In the genomic region with DNA sequence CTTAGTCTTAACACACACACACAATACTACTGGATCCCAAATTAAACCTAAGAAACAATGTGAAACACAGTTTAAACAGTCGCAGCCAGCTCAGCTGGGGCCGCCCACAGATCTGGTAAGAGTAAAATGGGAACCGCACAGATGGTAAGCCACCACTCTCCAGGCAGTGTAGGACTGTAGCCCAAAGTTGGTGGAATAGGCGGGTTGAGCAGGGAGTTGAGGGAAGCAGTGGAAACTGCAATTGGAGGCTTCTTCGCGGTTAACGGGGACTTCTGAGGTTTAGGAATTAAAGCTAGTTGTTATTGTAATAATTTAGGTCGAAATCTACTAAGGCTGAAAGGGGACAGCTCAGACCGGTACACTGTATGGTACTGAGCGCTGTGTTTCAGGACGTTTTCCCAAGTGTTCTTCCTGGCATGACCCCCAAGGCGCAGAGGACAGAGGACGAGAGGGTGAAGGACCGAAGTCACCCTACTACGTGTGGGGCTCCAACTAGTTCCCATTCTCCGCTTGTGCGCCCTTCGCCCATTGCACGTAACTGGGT, we compare ENCODE assay signal across 8 mouse cellular contexts. TPM values are rescaled to one million over a fixed set of nuclear protein-coding genes. Genes with fewer than 3 reads are reported as not detected.
DNase-seq lines count a peak whose midpoint lies in the region; ATAC-seq and TF ChIP-seq lines count a peak whose summit lies in the region.

No protein-coding gene starts in this region.

- H3K4me2 ChIP-seq in heart, embryonic 16.5 days (ENCODE audit: low read depth, low read length): peak overlapping the region; percentile 70
- peak overlapping the region; percentile 74 for H3K4me2 ChIP-seq in midbrain, embryonic 11.5 days

- no peak for TF ChIP-seq POLR2A in testis, adult 2 months (IDR thresholded peaks at IDR 0.05; ENCODE audit: control insufficient read depth, low read depth, low read length)

- no peaks in the 10 kb centered on the region for H3K9me3 ChIP-seq in heart, embryonic 16.5 days (replicated peaks; ENCODE audit: control insufficient read depth, low read length)
- no peaks in the 10 kb centered on the region for H3K9me3 ChIP-seq in midbrain, embryonic 11.5 days (ENCODE audit: control insufficient read depth, low read length)

- intact Hi-C loops in gastrocnemius, postnatal 14 days (cut with DNase I; ENCODE audit: low total_unique reads): no loop called here

- peak; percentile 30 for ATAC-seq in heart, embryonic 16.5 days (replicated peaks; ENCODE audit: extremely low read depth, insufficient read depth, low FRiP score)
- ATAC-seq in midbrain, embryonic 11.5 days (ENCODE audit: low FRiP score): peak; percentile 84

- peak overlapping the region; percentile 96 for H3K4me3 ChIP-seq in testis, adult 2 months (ENCODE audit: control insufficient read depth, low read depth, low read length)
- peak overlapping the region; percentile 70 for H3K4me3 ChIP-seq in heart, embryonic 16.5 days (ENCODE audit: low read length)
- H3K4me3 ChIP-seq in midbrain, embryonic 11.5 days (ENCODE audit: low read depth, low read length): peak overlapping the region; percentile 81

- peak; percentile 27 for DNase-seq in adrenal gland, postnatal 10 days
- DNase-seq in adrenal gland, adult 18-20 months (ENCODE audit: low spot score in 2 of 2): no peak
- DNase-seq in testis, postnatal 10 days (ENCODE audit: low spot score): no peak
- DNase-seq in left cerebral cortex, adult 18-20 months (ENCODE audit: low spot score in 2 of 2): peak; percentile 76 to 87
- no peak for DNase-seq in midbrain, embryonic 11.5 days (ENCODE audit: low spot score, missing footprints)
- no peak for DNase-seq in gastrocnemius, postnatal 14 days

- no peaks in the 10 kb centered on the region for H3K27me3 ChIP-seq in testis, adult 2 months (ENCODE audit: control insufficient read depth, insufficient read depth, low read length)
- H3K27me3 ChIP-seq in heart, embryonic 16.5 days (ENCODE audit: control insufficient read depth, insufficient read depth, low read length): no peaks in the 10 kb centered on the region
- no peaks in the 10 kb centered on the region for H3K27me3 ChIP-seq in midbrain, embryonic 11.5 days (ENCODE audit: control insufficient read depth, insufficient read depth, low read length)

- WGBS in heart, embryonic 16.5 days: under 1% methylated on average over 19 of the region's 19 CpGs
- 2% methylated on average over 19 of the region's 19 CpGs for WGBS in midbrain, embryonic 11.5 days

- H3K4me1 ChIP-seq in testis, adult 2 months (ENCODE audit: control insufficient read depth, insufficient read depth, low read length): peaks cover 5% of the 10 kb centered on the region
- H3K4me1 ChIP-seq in heart, embryonic 16.5 days (ENCODE audit: control insufficient read depth, insufficient read depth, low read length): peaks cover 6% of the 10 kb centered on the region
- peaks cover 2% of the 10 kb centered on the region; the same call in 1 of the 2 replicates for H3K4me1 ChIP-seq in midbrain, embryonic 11.5 days (ENCODE audit: control insufficient read depth, insufficient read depth, low read length)

- no peaks in the 10 kb centered on the region for H3K36me3 ChIP-seq in testis, adult 2 months (ENCODE audit: control insufficient read depth, insufficient read depth, low read length)
- H3K36me3 ChIP-seq in heart, embryonic 16.5 days (ENCODE audit: control insufficient read depth, insufficient read depth): peaks cover 6% of the 10 kb centered on the region
- no peaks in the 10 kb centered on the region for H3K36me3 ChIP-seq in midbrain, embryonic 11.5 days (ENCODE audit: control insufficient read depth, insufficient read depth, low read length)

- TF ChIP-seq CTCF in testis, adult 2 months (IDR thresholded peaks at IDR 0.05; ENCODE audit: control insufficient read depth, insufficient read depth, insufficient replicate concordance, low read depth, low read length): no peak

- peak overlapping the region; percentile 85 for H3K9ac ChIP-seq in heart, embryonic 16.5 days (ENCODE audit: low read length)
- H3K9ac ChIP-seq in midbrain, embryonic 11.5 days (ENCODE audit: low read length): peak overlapping the region; percentile 89

- peak overlapping the region; percentile 83 for H3K27ac ChIP-seq in testis, adult 2 months (ENCODE audit: control insufficient read depth, insufficient read depth, low read depth, low read length)
- H3K27ac ChIP-seq in heart, embryonic 16.5 days (ENCODE audit: low read length): peak overlapping the region; percentile 84
- no peak overlapping the region for H3K27ac ChIP-seq in midbrain, embryonic 11.5 days (ENCODE audit: low read depth, low read length)

RNA-seq across cellular contexts. Expression of gene Bloc1s5, which starts 0.6 kb away (rescaled TPM):
- total RNA-seq in adrenal gland, postnatal 10 days (2021): 10 to 100 TPM; 20.0 to 25.0 TPM
- 10 to 100 TPM; 21.7 to 23.8 TPM for total RNA-seq in adrenal gland, adult 18-20 months (2021)
- polyA plus RNA-seq in testis, adult 2 months (2012; rRNA removed): 4.6 and 5.3 TPM in 2 replicates
- polyA plus RNA-seq in heart, embryonic 16.5 days (2015; fragmentation: Nextera tagmentation; extraction: Ambion mirVana): 18.1 and 19.7 TPM in 2 replicates
- total RNA-seq in left cerebral cortex, adult 18-20 months (2021): 10 to 100 TPM; 11.9 to 12.1 TPM
- 28.6 and 29.5 TPM in 2 replicates for polyA plus RNA-seq in midbrain, embryonic 11.5 days (2014; fragmentation: Nextera tagmentation; extraction: Ambion mirVana)
- 1 to 10 TPM; 5.5 to 5.8 TPM for total RNA-seq in gastrocnemius, postnatal 14 days (2021)

RNA-seq across cellular contexts. Expression of gene Eef1e1, which starts 24.5 kb away (rescaled TPM):
- total RNA-seq in adrenal gland, postnatal 10 days (2021): 10 to 100 TPM; 24.9 to 33.8 TPM
- 10 to 100 TPM; 28.9 to 44.0 TPM for total RNA-seq in adrenal gland, adult 18-20 months (2021)
- polyA plus RNA-seq in testis, adult 2 months (2012; rRNA removed): 4.0 and 4.7 TPM in 2 replicates
- 32.3 and 35.5 TPM in 2 replicates for polyA plus RNA-seq in heart, embryonic 16.5 days (2015; fragmentation: Nextera tagmentation; extraction: Ambion mirVana)
- 10 to 100 TPM; 31.1 to 32.7 TPM for total RNA-seq in left cerebral cortex, adult 18-20 months (2021)
- polyA plus RNA-seq in midbrain, embryonic 11.5 days (2014; fragmentation: Nextera tagmentation; extraction: Ambion mirVana): 64.3 and 69.2 TPM in 2 replicates
- 10 to 100 TPM; 14.2 to 20.0 TPM for total RNA-seq in gastrocnemius, postnatal 14 days (2021)

Comparison
In these comparisons a context has a peak if more than half of its experiments do, and no peak if none do; other contexts are left out.
1. DNase-seq: peak in adrenal gland, postnatal 10 days (single experiment) and left cerebral cortex, adult 18-20 months (2 of 2); none in adrenal gland, adult 18-20 months (0 of 2), testis, postnatal 10 days (single experiment), midbrain, embryonic 11.5 days (single experiment) and gastrocnemius, postnatal 14 days (single experiment).
2. Peak in every context shown above with its lines, with median percentiles within 50 percentile points of each other: H3K4me3 ChIP-seq.